Mouse (Mus musculus) bone marrow macrophage, adult 2 months (primary cell): ENCODE results near the gene Rpl7a.
A peak's percentile ranks its signal among the peaks of the same experiment; 100 is the strongest.

Experiments used
- CTCF ChIP-seq: IDR thresholded peaks from 2 replicates; pipeline ENCODE4 v1.5.1; 2012; ENCODE audit warnings: low read depth, mild to moderate bottlenecking, low read length, moderate library complexity
- POLR2A ChIP-seq: IDR thresholded peaks from 2 replicates; pipeline ENCODE4 v1.6.1; 2012; ENCODE audit warnings: mild to moderate bottlenecking, low read depth, low read length, borderline replicate concordance

DNA sequence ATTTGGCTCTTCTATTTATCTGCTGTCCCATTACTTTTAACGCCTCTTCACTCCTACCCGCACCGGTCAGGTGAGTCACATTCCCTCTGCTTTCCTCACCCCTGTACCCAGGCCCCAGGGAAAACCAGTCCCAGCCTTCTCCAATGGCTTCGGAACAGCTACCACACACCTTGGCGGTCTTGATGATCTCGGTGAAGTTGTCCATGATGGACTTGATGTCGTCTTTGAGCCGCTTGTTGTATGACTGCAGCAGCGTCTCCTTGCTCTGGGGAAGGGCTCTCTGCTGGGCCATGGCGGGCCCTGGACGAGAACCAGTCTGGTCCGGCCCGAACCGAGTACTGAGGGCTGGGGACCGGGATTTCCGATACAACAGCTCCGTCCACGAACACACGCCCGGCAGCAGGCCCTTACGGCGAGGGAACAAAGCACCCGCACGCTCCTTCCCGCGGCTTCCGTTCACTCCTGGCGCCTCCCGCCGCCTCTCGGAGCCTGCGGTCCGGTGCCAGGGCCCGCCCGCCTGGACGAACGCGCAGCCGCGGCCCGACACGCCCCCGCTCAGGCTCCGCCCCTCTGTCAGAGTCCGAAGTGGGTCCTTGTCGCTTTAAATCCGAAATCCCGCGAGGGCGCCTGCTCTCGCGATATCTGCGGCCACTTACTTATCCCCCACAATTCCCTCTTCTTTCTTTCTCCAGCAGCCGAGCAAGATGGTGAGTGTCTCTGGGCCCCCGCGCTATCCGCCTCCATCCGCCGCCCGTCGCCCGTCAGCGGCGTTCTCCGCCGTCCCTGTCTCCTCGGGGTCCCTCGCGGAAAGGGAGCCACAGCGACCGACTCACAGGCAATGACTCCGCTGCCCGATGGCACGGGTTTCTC lies at the start of gene Rpl7a, which contains the start of gene Med22:
- TF ChIP-seq CTCF (no peak), POLR2A (peak; percentile 73; the same call in 1 of the 2 replicates)
